9 mouse cellular contexts compared by ENCODE assay signal in genomic region chr7:28467213-28467751, GRCm38 (mm10). TPM values are rescaled to one million over a fixed set of nuclear protein-coding genes. Genes with fewer than 3 reads are reported as not detected.
DNase-seq lines count a peak whose midpoint lies in the region; ATAC-seq and TF ChIP-seq lines count a peak whose summit lies in the region.
"Had no signal": no experiment of that assay in that cellular context is flagged by ENCODE, and none has a peak within 500 bp of the region (broad histone marks: within the 10 kb centered on the region; RNA-seq: fewer than 3 reads in every experiment).

No protein-coding gene starts in this region.

- no peak for TF ChIP-seq CTCF in spleen, adult 2 months (IDR thresholded peaks at IDR 0.05; ENCODE audit: extremely low read depth, insufficient read depth, insufficient read length, insufficient replicate concordance)

- H3K4me1 ChIP-seq in spleen, adult 2 months (ENCODE audit: control insufficient read depth, insufficient read depth, insufficient read length): peaks cover 6% of the 10 kb centered on the region; the same call in 1 of the 2 replicates
- peaks cover 4% of the 10 kb centered on the region for H3K4me1 ChIP-seq in embryonic facial prominence, embryonic 14.5 days (ENCODE audit: control insufficient read depth, insufficient read depth, low read length)
- no peaks in the 10 kb centered on the region for H3K4me1 ChIP-seq in hindbrain, embryonic 11.5 days (replicated peaks; ENCODE audit: control insufficient read depth, insufficient read depth, low read length)
- H3K4me1 ChIP-seq in limb, embryonic 13.5 days: peaks cover 15% of the 10 kb centered on the region
- H3K4me1 ChIP-seq in midbrain, embryonic 11.5 days (ENCODE audit: control insufficient read depth, insufficient read depth, low read length): peaks cover 10% of the 10 kb centered on the region

- H3K9me3 ChIP-seq in embryonic facial prominence, embryonic 14.5 days (ENCODE audit: control insufficient read depth, low read length): no peaks in the 10 kb centered on the region
- no peaks in the 10 kb centered on the region for H3K9me3 ChIP-seq in hindbrain, embryonic 11.5 days (ENCODE audit: control insufficient read depth, low read length)
- no peaks in the 10 kb centered on the region for H3K9me3 ChIP-seq in limb, embryonic 13.5 days
- H3K9me3 ChIP-seq in midbrain, embryonic 11.5 days (ENCODE audit: control insufficient read depth, low read length): no peaks in the 10 kb centered on the region

- peak in 1 of 2 experiments; percentile 27 for DNase-seq in spleen, adult 2 months (ENCODE audit: low read depth in 1 of 2, low spot score in 2 of 2)
- no peak for DNase-seq in spleen, postnatal 14 days (ENCODE audit: low spot score in 2 of 2)
- peak; percentile 53 for DNase-seq in embryonic facial prominence, embryonic 14.5 days (ENCODE audit: low spot score)
- peak; percentile 81 for DNase-seq in hindbrain, embryonic 11.5 days (ENCODE audit: low spot score)
- peak; percentile 95 for DNase-seq in midbrain, embryonic 11.5 days (ENCODE audit: low spot score, missing footprints)
- no peak for DNase-seq in cerebellum, adult 8-10 months

- no peak for TF ChIP-seq POLR2A in spleen, adult 2 months (IDR thresholded peaks at IDR 0.05; ENCODE audit: low read depth, low read length)

- H3K4me2 ChIP-seq in embryonic facial prominence, embryonic 14.5 days (ENCODE audit: low read depth, low read length): peak overlapping the region; percentile 88
- peak overlapping the region; percentile 67 for H3K4me2 ChIP-seq in hindbrain, embryonic 11.5 days (replicated peaks; ENCODE audit: low read depth, low read length)
- H3K4me2 ChIP-seq in limb, embryonic 13.5 days (replicated peaks): peak overlapping the region; percentile 91
- peak overlapping the region; percentile 78 for H3K4me2 ChIP-seq in midbrain, embryonic 11.5 days

- H3K9ac ChIP-seq in embryonic facial prominence, embryonic 14.5 days (ENCODE audit: low read depth, low read length): peak overlapping the region; percentile 63
- H3K9ac ChIP-seq in hindbrain, embryonic 11.5 days (ENCODE audit: low read depth, low read length): peak overlapping the region; percentile 44
- peak overlapping the region; percentile 71 for H3K9ac ChIP-seq in limb, embryonic 13.5 days
- peak overlapping the region; percentile 71 for H3K9ac ChIP-seq in midbrain, embryonic 11.5 days (ENCODE audit: low read length)

- 13% methylated on average over 58 of the region's 63 CpGs for WGBS in spleen, adult 2 months
- WGBS in embryonic facial prominence, embryonic 14.5 days: 3% methylated on average over 23 of the region's 63 CpGs
- WGBS in hindbrain, embryonic 11.5 days: 1% methylated on average over 52 of the region's 63 CpGs
- WGBS in limb, embryonic 13.5 days: 1% methylated on average over 59 of the region's 63 CpGs
- WGBS in midbrain, embryonic 11.5 days: 1% methylated on average over 58 of the region's 63 CpGs

- peaks cover 7% of the 10 kb centered on the region; the same call in 1 of the 2 replicates for H3K27me3 ChIP-seq in spleen, adult 2 months (ENCODE audit: control insufficient read depth, insufficient read depth, low read length)
- H3K27me3 ChIP-seq in embryonic facial prominence, embryonic 14.5 days (replicated peaks; ENCODE audit: control insufficient read depth, insufficient read depth, low read length): peaks cover 12% of the 10 kb centered on the region
- H3K27me3 ChIP-seq in hindbrain, embryonic 11.5 days (ENCODE audit: control insufficient read depth, insufficient read depth, low read length): peaks cover 10% of the 10 kb centered on the region
- peaks cover 21% of the 10 kb centered on the region for H3K27me3 ChIP-seq in limb, embryonic 13.5 days
- H3K27me3 ChIP-seq in midbrain, embryonic 11.5 days (ENCODE audit: control insufficient read depth, insufficient read depth, low read length): peaks cover 13% of the 10 kb centered on the region

- H3K36me3 ChIP-seq in spleen, adult 2 months (ENCODE audit: control insufficient read depth, insufficient read depth, low read length): no peaks in the 10 kb centered on the region
- peaks cover 20% of the 10 kb centered on the region for H3K36me3 ChIP-seq in embryonic facial prominence, embryonic 14.5 days (ENCODE audit: control insufficient read depth, insufficient read depth, low read length)
- H3K36me3 ChIP-seq in hindbrain, embryonic 11.5 days (ENCODE audit: control insufficient read depth, insufficient read depth, low read length): peaks cover 7% of the 10 kb centered on the region; the same call in 1 of the 2 replicates
- H3K36me3 ChIP-seq in limb, embryonic 13.5 days: peaks cover 17% of the 10 kb centered on the region
- peaks cover 9% of the 10 kb centered on the region; the same call in 1 of the 2 replicates for H3K36me3 ChIP-seq in midbrain, embryonic 11.5 days (ENCODE audit: control insufficient read depth, insufficient read depth, low read length)

- peak overlapping the region; percentile 39; the same call in 1 of the 2 replicates for H3K4me3 ChIP-seq in spleen, adult 2 months (ENCODE audit: extremely low read depth, insufficient read depth, insufficient read length)
- peak overlapping the region; percentile 44 for H3K4me3 ChIP-seq in embryonic facial prominence, embryonic 14.5 days (ENCODE audit: low read depth, low read length)
- peak overlapping the region; percentile 30 for H3K4me3 ChIP-seq in hindbrain, embryonic 11.5 days (ENCODE audit: low read depth, low read length)
- H3K4me3 ChIP-seq in limb, embryonic 13.5 days: peak overlapping the region; percentile 55
- H3K4me3 ChIP-seq in midbrain, embryonic 11.5 days (ENCODE audit: low read depth, low read length): peak overlapping the region; percentile 41

- ATAC-seq in embryonic facial prominence, embryonic 14.5 days (ENCODE audit: low read depth): peak; percentile 77
- peak; percentile 77 for ATAC-seq in hindbrain, embryonic 11.5 days (ENCODE audit: low FRiP score)
- peak; percentile 82 for ATAC-seq in limb, embryonic 13.5 days (ENCODE audit: low FRiP score, low read depth)
- ATAC-seq in midbrain, embryonic 11.5 days (ENCODE audit: low FRiP score): peak; percentile 80
- no peak for ATAC-seq in monocyte, adult 5-6 weeks (replicated peaks; ENCODE audit: insufficient number of reproducible peaks, low FRiP score, low TSS enrichment, poor library complexity, severe bottlenecking)

- H3K27ac ChIP-seq in spleen, adult 2 months (ENCODE audit: insufficient read depth, low read length): no peak overlapping the region
- H3K27ac ChIP-seq in embryonic facial prominence, embryonic 14.5 days (replicated peaks; ENCODE audit: low read depth, low read length): no peak overlapping the region
- H3K27ac ChIP-seq in hindbrain, embryonic 11.5 days (ENCODE audit: low read depth, low read length): no peak overlapping the region
- no peak overlapping the region for H3K27ac ChIP-seq in limb, embryonic 13.5 days
- no peak overlapping the region for H3K27ac ChIP-seq in midbrain, embryonic 11.5 days (ENCODE audit: low read depth, low read length)

RNA-seq across cellular contexts. Expression of gene Lrfn1, which starts 15.5 kb away (rescaled TPM):
- 2.7 and 3.3 TPM in 2 replicates for polyA plus RNA-seq in spleen, adult 2 months (2012; rRNA removed)
- 4.0 and 6.7 TPM in 2 replicates for polyA plus RNA-seq in embryonic facial prominence, embryonic 14.5 days (2014; fragmentation: Nextera tagmentation; extraction: Ambion mirVana)
- 5.8 and 6.6 TPM in 2 replicates for polyA plus RNA-seq in hindbrain, embryonic 11.5 days (2014; fragmentation: Nextera tagmentation; extraction: Ambion mirVana)
- polyA plus RNA-seq in limb, embryonic 13.5 days (2015; fragmentation: Nextera tagmentation; extraction: Ambion mirVana): 4.1 and 5.0 TPM in 2 replicates
- polyA plus RNA-seq in midbrain, embryonic 11.5 days (2014; fragmentation: Nextera tagmentation; extraction: Ambion mirVana): 4.5 and 5.0 TPM in 2 replicates
- 0.78 to 1.3 TPM in 2 of 3 replicates, not detected in the other for total RNA-seq in monocyte, adult 5-6 weeks (2017)

RNA-seq across cellular contexts. Expression of gene Gmfg, which starts 30.0 kb away (rescaled TPM):
- 43.1 and 46.2 TPM in 2 replicates for polyA plus RNA-seq in spleen, adult 2 months (2012; rRNA removed)
- 14.7 and 20.4 TPM in 2 replicates for polyA plus RNA-seq in embryonic facial prominence, embryonic 14.5 days (2014; fragmentation: Nextera tagmentation; extraction: Ambion mirVana)
- polyA plus RNA-seq in hindbrain, embryonic 11.5 days (2014; fragmentation: Nextera tagmentation; extraction: Ambion mirVana): 6.5 and 8.7 TPM in 2 replicates
- 7.8 and 8.6 TPM in 2 replicates for polyA plus RNA-seq in limb, embryonic 13.5 days (2015; fragmentation: Nextera tagmentation; extraction: Ambion mirVana)
- polyA plus RNA-seq in midbrain, embryonic 11.5 days (2014; fragmentation: Nextera tagmentation; extraction: Ambion mirVana): 6.3 and 7.5 TPM in 2 replicates
- total RNA-seq in monocyte, adult 5-6 weeks (2017): 496 to 674 TPM (median 637 TPM) in 3 replicates

RNA-seq across cellular contexts. Expression of gene Ifnl2, which starts 43.0 kb away (rescaled TPM):
- not detected in 2 replicates for polyA plus RNA-seq in spleen, adult 2 months (2012; rRNA removed)
- polyA plus RNA-seq in embryonic facial prominence, embryonic 14.5 days (2014; fragmentation: Nextera tagmentation; extraction: Ambion mirVana): not detected in 2 replicates
- polyA plus RNA-seq in hindbrain, embryonic 11.5 days (2014; fragmentation: Nextera tagmentation; extraction: Ambion mirVana): not detected in 2 replicates
- not detected in 2 replicates for polyA plus RNA-seq in limb, embryonic 13.5 days (2015; fragmentation: Nextera tagmentation; extraction: Ambion mirVana)
- not detected in 2 replicates for polyA plus RNA-seq in midbrain, embryonic 11.5 days (2014; fragmentation: Nextera tagmentation; extraction: Ambion mirVana)
- total RNA-seq in monocyte, adult 5-6 weeks (2017): not detected in 3 replicates
- total RNA-seq: neutrophil, adult 5-6 weeks had no signal

RNA-seq across cellular contexts. Expression of gene Ifnl3, which starts 55.4 kb away (rescaled TPM):
- polyA plus RNA-seq in spleen, adult 2 months (2012; rRNA removed): not detected in 2 replicates
- polyA plus RNA-seq in embryonic facial prominence, embryonic 14.5 days (2014; fragmentation: Nextera tagmentation; extraction: Ambion mirVana): not detected in 2 replicates
- polyA plus RNA-seq in hindbrain, embryonic 11.5 days (2014; fragmentation: Nextera tagmentation; extraction: Ambion mirVana): not detected in 2 replicates
- polyA plus RNA-seq in limb, embryonic 13.5 days (2015; fragmentation: Nextera tagmentation; extraction: Ambion mirVana): not detected in 2 replicates
- not detected in 2 replicates for polyA plus RNA-seq in midbrain, embryonic 11.5 days (2014; fragmentation: Nextera tagmentation; extraction: Ambion mirVana)
- not detected in 3 replicates for total RNA-seq in monocyte, adult 5-6 weeks (2017)
- total RNA-seq: neutrophil, adult 5-6 weeks had no signal

Comparison
In these comparisons a context has a peak if more than half of its experiments do, and no peak if none do; other contexts are left out.
1. DNase-seq: peak in embryonic facial prominence, embryonic 14.5 days (single experiment), hindbrain, embryonic 11.5 days (single experiment) and midbrain, embryonic 11.5 days (single experiment); none in spleen, postnatal 14 days (0 of 2) and cerebellum, adult 8-10 months (single experiment).
2. Peak in every context shown above with its lines, with median percentiles within 50 percentile points of each other: H3K4me3 ChIP-seq, H3K4me2 ChIP-seq and H3K9ac ChIP-seq.